Mouse (Mus musculus) bone marrow, adult 2 months (tissue): ENCODE data around the gene Mbd4.

Experiments used
- CTCF ChIP-seq: fragments of 200-500 bp; IDR thresholded peaks from 2 replicates; pipeline ENCODE4 v1.5.1; 2011; ENCODE audit warnings: low read length, control low read depth; ENCODE audit not compliant: control insufficient read depth, insufficient read depth
- POLR2A ChIP-seq: fragments of 200-500 bp; IDR thresholded peaks from 2 replicates; pipeline ENCODE4 v1.6.1; 2011; ENCODE audit warnings: low read depth, mild to moderate bottlenecking, control low read depth, low read length, borderline replicate concordance; ENCODE audit not compliant: control insufficient read depth

- no peak for TF ChIP-seq CTCF
- no peak for TF ChIP-seq POLR2A
Observed at GRCm38 (mm10) chr6:115890601-115891000, 37.4 kb upstream of the Mbd4 start.
